Mouse (Mus musculus): ENCODE results near the gene Mmel1.

The Mmel1 gene

GRCm38 (mm10) chr4:154869440-154869839 lies at the start of gene Mmel1:
TSS of gene Mmel1 (plus strand) at chr4:154869585.
- no peak for DNase-seq (ENCODE audit: low spot score in 2 of 2)

- peak; percentile 21 to 53 for DNase-seq (ENCODE audit: low spot score in 2 of 2)
Observed at GRCm38 (mm10) chr4:154825662-154826061, 43.7 kb upstream of the Mmel1 start.

- DNase-seq (ENCODE audit: low spot score in 2 of 2), result no peak
Observed at GRCm38 (mm10) chr4:154826224-154826623, 43.2 kb upstream of the Mmel1 start.

GRCm38 (mm10) chr4:154827181-154827580 lies 42.2 kb upstream of the Mmel1 start:
- DNase-seq (ENCODE audit: low spot score in 2 of 2), result no peak

- no peak for DNase-seq (ENCODE audit: low spot score in 2 of 2)
Observed at GRCm38 (mm10) chr4:154827861-154828610, 41.3 kb upstream of the Mmel1 start.

GRCm38 (mm10) chr4:154831915-154832573 lies 37.3 kb upstream of the Mmel1 start:
- DNase-seq (ENCODE audit: low spot score in 2 of 2), result no peak

- no peak for DNase-seq (ENCODE audit: low spot score in 2 of 2)
Observed at GRCm38 (mm10) chr4:154836183-154836915, 33.0 kb upstream of the Mmel1 start.

- DNase-seq (ENCODE audit: low spot score in 2 of 2), result peak; percentile 41 to 54
Observed at GRCm38 (mm10) chr4:154837170-154837569, 32.2 kb upstream of the Mmel1 start, which contains the start of gene Ttc34. TSS of gene Ttc34 (plus strand) at chr4:154837459.

- no peak for DNase-seq (ENCODE audit: low spot score in 2 of 2)
Observed at GRCm38 (mm10) chr4:154838741-154839140, 30.6 kb upstream of the Mmel1 start.

GRCm38 (mm10) chr4:154839406-154839805 lies 30.0 kb upstream of the Mmel1 start:
- DNase-seq (ENCODE audit: low spot score in 2 of 2), result no peak

- DNase-seq (ENCODE audit: low spot score in 2 of 2), result no peak
Observed at GRCm38 (mm10) chr4:154852696-154853095, 16.7 kb upstream of the Mmel1 start.

GRCm38 (mm10) chr4:154853881-154854280 lies 15.5 kb upstream of the Mmel1 start:
- DNase-seq (ENCODE audit: low spot score in 2 of 2), result no peak

- no peak for DNase-seq (ENCODE audit: low spot score in 2 of 2)
Observed at GRCm38 (mm10) chr4:154854676-154855345, 14.6 kb upstream of the Mmel1 start.

- peak; percentile 92 to 94 for DNase-seq (ENCODE audit: low spot score in 2 of 2)
Observed at GRCm38 (mm10) chr4:154855721-154856479, 13.5 kb upstream of the Mmel1 start.

GRCm38 (mm10) chr4:154856480-154856837 lies 12.9 kb upstream of the Mmel1 start:
- no peak for DNase-seq (ENCODE audit: low spot score in 2 of 2)

GRCm38 (mm10) chr4:154856882-154857281 lies 12.5 kb upstream of the Mmel1 start:
- DNase-seq (ENCODE audit: low spot score in 2 of 2), result no peak

- no peak for DNase-seq (ENCODE audit: low spot score in 2 of 2)
Observed at GRCm38 (mm10) chr4:154857366-154858240, 11.8 kb upstream of the Mmel1 start.

GRCm38 (mm10) chr4:154858601-154859000 lies 10.8 kb upstream of the Mmel1 start:
- DNase-seq (ENCODE audit: low spot score in 2 of 2), result no peak

- no peak for DNase-seq (ENCODE audit: low spot score in 2 of 2)
Observed at GRCm38 (mm10) chr4:154861967-154862366, 7.4 kb upstream of the Mmel1 start.

GRCm38 (mm10) chr4:154863436-154863935 lies 5.9 kb upstream of the Mmel1 start:
- no peak for DNase-seq (ENCODE audit: low spot score in 2 of 2)

Data from frontal cortex, postnatal 36 days (tissue).